Mouse (Mus musculus): Measurements from ENCODE around the gene Trim72. TPM values are rescaled to one million over a fixed set of nuclear protein-coding genes. Genes with fewer than 3 reads are reported as not detected.

The Trim72 gene
- under 1 TPM in 1 of 2 experiments, not detected in 1; 0.64 TPM for total RNA-seq (2023)

DNA sequence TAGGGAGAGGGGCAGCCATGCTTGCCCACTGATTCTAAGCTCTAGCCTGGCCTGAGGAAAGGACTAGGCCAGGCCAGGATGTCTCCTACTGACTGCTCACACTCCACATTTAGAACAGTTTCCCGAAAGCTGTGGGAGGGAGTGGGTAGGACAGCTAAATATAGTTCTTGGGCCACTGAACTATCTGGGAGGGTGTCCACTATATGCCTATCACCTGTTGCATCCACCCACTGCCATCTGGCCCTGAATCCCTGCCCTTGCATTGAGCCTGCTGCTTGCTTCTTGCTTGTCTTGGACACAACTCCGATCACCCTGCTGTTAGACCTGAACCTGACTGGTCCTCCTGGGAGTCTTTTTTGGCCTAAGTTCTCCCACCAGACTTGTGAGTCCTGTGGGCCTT is at the start of gene Trim72:
Trim72 (plus strand) TSS at position 262 of the 400 bp plus-strand sequence.

DNA sequence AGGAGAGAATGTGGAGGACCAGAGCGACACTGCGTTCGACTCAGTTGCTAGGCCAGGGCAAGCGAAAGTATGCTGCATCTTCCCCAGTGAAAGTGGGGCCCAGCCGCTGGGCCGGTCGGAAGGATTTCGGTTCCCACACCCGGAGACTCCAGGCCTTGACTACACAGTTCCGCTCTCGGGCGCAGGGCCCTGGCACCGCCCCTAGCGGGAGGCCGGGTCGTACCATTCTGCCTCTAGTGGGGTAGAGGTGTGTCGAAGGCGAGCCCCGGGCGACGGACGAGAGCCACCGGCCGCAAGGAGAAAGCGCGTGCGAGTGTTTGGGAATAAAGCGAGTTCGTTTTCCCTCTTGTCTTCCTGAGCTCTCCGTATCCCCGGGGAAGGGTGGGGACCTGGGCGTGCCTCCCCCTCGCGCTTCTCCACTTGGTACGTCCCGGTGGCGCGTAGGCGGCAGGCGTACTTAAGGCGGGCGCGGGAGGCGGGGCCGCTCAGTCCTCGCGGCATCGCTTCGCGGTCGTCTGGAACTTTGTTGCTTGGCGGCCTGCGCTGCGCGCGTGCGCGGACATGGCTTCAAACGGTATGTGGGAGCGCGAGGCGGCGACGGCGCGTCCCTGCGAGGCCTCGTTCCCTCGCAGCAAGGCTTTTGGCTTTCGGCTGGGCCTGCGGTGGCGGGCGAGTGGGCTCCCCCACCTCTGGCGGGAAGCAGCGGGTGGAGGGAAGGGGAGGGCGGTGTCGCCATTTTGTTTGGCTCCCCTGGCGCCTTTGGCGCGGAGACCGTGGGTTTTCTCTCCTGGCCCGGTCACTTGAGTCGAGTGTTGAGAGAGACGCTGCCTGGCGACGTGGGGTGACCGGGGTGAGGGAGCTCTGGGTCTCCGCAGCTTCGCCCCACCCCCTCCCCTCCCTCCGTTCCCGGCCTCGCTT is 36.5 kb upstream of the Trim72 start, which contains the start of gene Fus:
Fus (plus strand) TSS at position 454 of the 918 bp plus-strand sequence.

GRCm38 (mm10) chr7:127993341-127993977 is 10.3 kb upstream of the Trim72 start, which contains the start of gene Pycard:
Gene Pycard, minus strand, starts transcription at chr7:127993867.

Other genes with a start within 250 kb of the Trim72 start
- 10 to 100 TPM; 52.5 to 54.7 TPM for gene Orai3, start 234.1 kb upstream of the Trim72 start, total RNA-seq (2023)
- 10 to 100 TPM; 45.6 to 53.7 TPM for gene Setd1a, start 227.3 kb upstream of the Trim72 start, total RNA-seq (2023)
- gene Gm49388, start 218.3 kb upstream of the Trim72 start, total RNA-seq (2023) = not detected
- gene Hsd3b7, start 203.3 kb upstream of the Trim72 start, total RNA-seq (2023) = 10 to 100 TPM; 26.3 to 30.0 TPM
- 100 to 1,000 TPM; 136 to 139 TPM for gene Stx4a, start 179.7 kb upstream of the Trim72 start, total RNA-seq (2023)
- under 1 TPM in 1 of 2 experiments, not detected in 1; 0.13 TPM for gene Stx1b, start 179.4 kb upstream of the Trim72 start, total RNA-seq (2023)
- 10 to 100 TPM; 48.4 to 48.8 TPM for gene Zfp646, start 127.7 kb upstream of the Trim72 start, total RNA-seq (2023)
- 1 to 10 TPM; 7.6 to 9.2 TPM for gene Zfp668, start 127.1 kb upstream of the Trim72 start, total RNA-seq (2023)
- 1 to 10 TPM; 1.0 to 1.3 TPM for gene Prss53, start 113.0 kb upstream of the Trim72 start, total RNA-seq (2023)
- gene Gm21974, start 108.5 kb upstream of the Trim72 start, total RNA-seq (2023) = not detected
- gene Vkorc1, start 108.3 kb upstream of the Trim72 start, total RNA-seq (2023) = 10 to 100 TPM; 19.8 to 22.4 TPM
- gene Bckdk, start 99.9 kb upstream of the Trim72 start, total RNA-seq (2023) = 10 to 100 TPM; 28.2 to 30.0 TPM
- gene Kat8, start 91.4 kb upstream of the Trim72 start, total RNA-seq (2023) = 10 to 100 TPM; 28.7 to 31.1 TPM
- not detected for gene Prss8, start 73.8 kb upstream of the Trim72 start, total RNA-seq (2023)
- gene Prss36, start 57.2 kb upstream of the Trim72 start, total RNA-seq (2023) = 1 to 10 TPM in 1 of 2 experiments, under 1 TPM in 1; 0.70 to 1.4 TPM
- gene Fus, start 36.5 kb upstream of the Trim72 start, total RNA-seq (2023) = 100 to 1,000 TPM; 505 to 623 TPM
- 10 to 100 TPM; 60.4 to 89.0 TPM for gene Pycard, start 10.1 kb upstream of the Trim72 start, total RNA-seq (2023)
- gene Itgam, start 58.7 kb downstream of the Trim72 start, total RNA-seq (2023) = 100 to 1,000 TPM; 557 to 582 TPM
- gene Gm49368, start 58.7 kb downstream of the Trim72 start, total RNA-seq (2023) = 10 to 100 TPM; 12.8 to 19.9 TPM
- 100 to 1,000 TPM; 242 to 261 TPM for gene Itgax, start 125.6 kb downstream of the Trim72 start, total RNA-seq (2023)
- gene Itgad, start 150.4 kb downstream of the Trim72 start, total RNA-seq (2023) = 100 to 1,000 TPM; 222 to 241 TPM
- gene Cox6a2, start 202.4 kb downstream of the Trim72 start, total RNA-seq (2023) = not detected
- 10 to 100 TPM; 20.6 to 25.3 TPM for gene Armc5, start 233.4 kb downstream of the Trim72 start, total RNA-seq (2023)
- gene 9130023H24Rik, start 234.1 kb downstream of the Trim72 start, total RNA-seq (2023) = 1 to 10 TPM; 1.9 to 2.3 TPM
- gene Tgfb1i1, start 242.9 kb downstream of the Trim72 start, total RNA-seq (2023) = 1 to 10 TPM; 1.1 to 1.6 TPM